Mouse (Mus musculus): ENCODE measurements at regions not wholly inside any gene's neighbourhood (a gene's known extent, or its start where the extent isn't known, plus 50 kb on each side); places are given as distances from the start of the nearest gene placed in this dataset.

GRCm38 (mm10) chr5:116900846-116901245 is 215.1 kb downstream of the Suds3 start:
- no peak for DNase-seq

- DNase-seq = no peak
These were observed 218.5 kb downstream of the Suds3 start for GRCm38 (mm10) chr5:116897391-116897790.

- no peak for DNase-seq
These were observed 220.7 kb downstream of the Suds3 start for GRCm38 (mm10) chr5:116895036-116895783.

GRCm38 (mm10) chr5:116894575-116894974 is 221.3 kb downstream of the Suds3 start:
- no peak for DNase-seq

GRCm38 (mm10) chr5:116892877-116893276 is 223.0 kb downstream of the Suds3 start:
- no peak for DNase-seq

GRCm38 (mm10) chr5:116889224-116889623 is 226.7 kb downstream of the Suds3 start:
- no peak for DNase-seq

GRCm38 (mm10) chr5:116886181-116887136 is 229.5 kb downstream of the Suds3 start:
- peak; percentile 5 for DNase-seq

GRCm38 (mm10) chr5:116879761-116880160 is 236.2 kb downstream of the Suds3 start:
- no peak for DNase-seq

GRCm38 (mm10) chr5:116874941-116875340 is 241.0 kb downstream of the Suds3 start:
- no peak for DNase-seq

GRCm38 (mm10) chr5:116868115-116868514 is 247.8 kb downstream of the Suds3 start:
- DNase-seq = no peak

- no peak for DNase-seq
These were observed 251.6 kb downstream of the Suds3 start for GRCm38 (mm10) chr5:116864275-116864674.

GRCm38 (mm10) chr5:116852691-116853090 is 261.1 kb upstream of the Srrm4 start:
- DNase-seq = no peak

GRCm38 (mm10) chr5:116831874-116832273 is 240.3 kb upstream of the Srrm4 start:
- DNase-seq = no peak

GRCm38 (mm10) chr5:116829771-116830170 is 238.2 kb upstream of the Srrm4 start:
- no peak for DNase-seq

- no peak for DNase-seq
These were observed 231.6 kb upstream of the Srrm4 start for GRCm38 (mm10) chr5:116823260-116823659.

- no peak for DNase-seq
These were observed 230.5 kb upstream of the Srrm4 start for GRCm38 (mm10) chr5:116822141-116822540.

- no peak for DNase-seq
These were observed 218.2 kb upstream of the Srrm4 start for GRCm38 (mm10) chr5:116809799-116810198.

GRCm38 (mm10) chr5:116809001-116809759 is 217.6 kb upstream of the Srrm4 start:
- DNase-seq = no peak

GRCm38 (mm10) chr5:116797460-116797859 is 205.8 kb upstream of the Srrm4 start:
- no peak for DNase-seq

- DNase-seq = no peak
These were observed 203.6 kb upstream of the Srrm4 start for GRCm38 (mm10) chr5:116795169-116795568.

GRCm38 (mm10) chr5:116790419-116790818 is 198.8 kb upstream of the Srrm4 start:
- DNase-seq = no peak

GRCm38 (mm10) chr5:116789859-116790258 is 198.2 kb upstream of the Srrm4 start:
- DNase-seq = no peak

Data from gastrocnemius, postnatal 25 days (tissue).